Mouse (Mus musculus) liver, embryonic 11.5 days (tissue): ENCODE data around the gene Bnc2. TPM values are rescaled to one million over a fixed set of nuclear protein-coding genes. Genes with fewer than 3 reads are reported as not detected.

ENCODE experiments used
- ATAC-seq: fragments of 200-750 bp; cut with Nextera tagmentation; replicated peaks from 2 replicates; pipeline ENCODE4 v1.8.0; 2017; ENCODE audit warnings: moderate number of reproducible peaks, mild to moderate bottlenecking, moderate TSS enrichment, moderate library complexity; ENCODE audit not compliant: low FRiP score
- DNase-seq: peaks from one replicate; pipeline ENCODE4 v3.0.0-alpha.2; 2017; ENCODE audit warnings: low spot score
- H3K27ac ChIP-seq: fragments of 300-500 bp; sonication (generic); 2 replicates; pipeline ENCODE4 v1.5.1; 2014; ENCODE audit warnings: mild to moderate bottlenecking, low read depth, low read length, control low read depth
- H3K27me3 ChIP-seq: fragments of 300-500 bp; sonication (generic); replicated peaks from 2 replicates; pipeline ENCODE4 v1.6.1; 2014; ENCODE audit warnings: low read length, mixed read lengths; ENCODE audit not compliant: control insufficient read depth, insufficient read depth
- H3K36me3 ChIP-seq: fragments of 300-500 bp; sonication (generic); 2 replicates; pipeline ENCODE4 v1.6.1; 2014; ENCODE audit warnings: mild to moderate bottlenecking, low read length, moderate library complexity, mixed read lengths; ENCODE audit not compliant: control insufficient read depth, insufficient read depth
- H3K4me1 ChIP-seq: fragments of 300-500 bp; sonication (generic); replicated peaks from 2 replicates; pipeline ENCODE4 v1.6.1; 2014; ENCODE audit warnings: low read length, mixed read lengths; ENCODE audit not compliant: control insufficient read depth, insufficient read depth
- H3K4me2 ChIP-seq: fragments of 300-500 bp; sonication (generic); 2 replicates; pipeline ENCODE4 v1.6.1; 2014; ENCODE audit warnings: mild to moderate bottlenecking, control low read depth, moderate library complexity
- H3K4me3 ChIP-seq: fragments of 300-500 bp; sonication (generic); 2 replicates; pipeline ENCODE4 v1.5.1; 2014; ENCODE audit warnings: low read depth, low read length, control low read depth
- H3K9ac ChIP-seq: fragments of 300-500 bp; sonication (generic); 2 replicates; pipeline ENCODE4 v1.6.1; 2014; ENCODE audit warnings: low read depth, low read length, control low read depth
- H3K9me3 ChIP-seq: fragments of 300-500 bp; sonication (generic); 2 replicates; pipeline ENCODE4 v1.6.1; 2016; ENCODE audit warnings: low read length, inconsistent platforms, mixed read lengths; ENCODE audit not compliant: control insufficient read depth
- WGBS: fragments of 180-500 bp; shearing (Covaris S2); extraction: QIAGEN DNeasy Blood & Tissue Kit; methylation state at CpG from one replicate; pipeline ENCODE4 v1.1.7; 2014; 5-methylcytosine and 5-hydroxymethylcytosine counted together
- polyA plus RNA-seq: library from polyadenylated mRNA; unstranded; fragments of >200 nt; fragmentation: Nextera tagmentation; extraction: Ambion mirVana; gene quantifications from 2 replicates; pipeline ENCODE4 v1.2.1, GENCODE M21; 2014

The Bnc2 gene
- polyA plus RNA-seq, 1 experiment from 2014 or later = 7.0 TPM

- Histone ChIP-seq H3K4me2 (no peak overlapping the region), H3K27ac (no peak overlapping the region), H3K36me3 (no peaks in the 10 kb centered on the region), H3K9me3 (no peaks in the 10 kb centered on the region), H3K27me3 (no peaks in the 10 kb centered on the region), H3K9ac (no peak overlapping the region), H3K4me3 (no peak overlapping the region), H3K4me1 (no peaks in the 10 kb centered on the region)
- ATAC-seq = no peak
- WGBS = 68% methylated on average over 4 of the region's 4 CpGs
- no peak for DNase-seq
Observed at GRCm38 (mm10) chr4:84609861-84610260, 65.2 kb downstream of the Bnc2 start.

- H3K36me3 ChIP-seq = no peaks in the 10 kb centered on the region
- H3K4me1 ChIP-seq = no peaks in the 10 kb centered on the region
- 67% methylated on average over 1 of the region's 1 CpGs for WGBS
- DNase-seq = no peak
- no peaks in the 10 kb centered on the region for H3K9me3 ChIP-seq
- ATAC-seq = no peak
- H3K4me2 ChIP-seq = no peak overlapping the region
- H3K27ac ChIP-seq = no peak overlapping the region
- no peak overlapping the region for H3K4me3 ChIP-seq
- no peaks in the 10 kb centered on the region for H3K27me3 ChIP-seq
- no peak overlapping the region for H3K9ac ChIP-seq
Observed at GRCm38 (mm10) chr4:84604461-84604860, 70.6 kb downstream of the Bnc2 start.

GRCm38 (mm10) chr4:84580260-84580952 is 94.7 kb downstream of the Bnc2 start:
- Histone ChIP-seq H3K4me2 (no peak overlapping the region), H3K36me3 (no peaks in the 10 kb centered on the region), H3K9ac (no peak overlapping the region), H3K27ac (no peak overlapping the region), H3K4me3 (no peak overlapping the region), H3K27me3 (no peaks in the 10 kb centered on the region), H3K9me3 (no peaks in the 10 kb centered on the region), H3K4me1 (no peaks in the 10 kb centered on the region)
- WGBS = 55% methylated on average over 6 of the region's 6 CpGs
- DNase-seq (no peak), ATAC-seq (no peak)

- Histone ChIP-seq H3K27ac (no peak overlapping the region), H3K9me3 (no peaks in the 10 kb centered on the region), H3K4me1 (no peaks in the 10 kb centered on the region), H3K4me2 (no peak overlapping the region), H3K36me3 (no peaks in the 10 kb centered on the region), H3K27me3 (no peaks in the 10 kb centered on the region), H3K9ac (no peak overlapping the region), H3K4me3 (no peak overlapping the region)
- no peak for DNase-seq
- WGBS = 85% methylated on average over 1 of the region's 1 CpGs
- ATAC-seq = no peak
Observed at GRCm38 (mm10) chr4:84578296-84578695, 96.8 kb downstream of the Bnc2 start.

DNA sequence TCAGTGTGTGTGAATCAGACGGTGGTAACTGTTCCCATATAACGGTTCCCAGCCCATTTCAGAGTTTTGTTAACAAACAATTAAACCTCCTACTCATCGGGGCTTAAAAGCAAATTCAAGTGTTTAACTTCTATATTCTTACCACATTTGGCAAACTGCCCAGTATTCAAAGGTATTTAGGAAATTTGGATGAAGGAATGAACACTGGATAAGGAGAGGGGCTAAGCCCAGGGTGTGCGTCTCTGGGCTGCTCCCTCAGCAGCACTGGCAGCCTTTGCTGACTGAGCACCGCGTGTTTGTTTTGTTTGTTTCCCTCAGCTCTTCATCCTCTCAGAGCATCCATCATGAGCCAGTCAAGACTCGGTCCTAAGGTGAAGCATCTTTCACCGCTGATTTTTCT is 109.0 kb downstream of the Bnc2 start:
- Histone ChIP-seq H3K4me1 (no peaks in the 10 kb centered on the region), H3K9ac (no peak overlapping the region), H3K27me3 (no peaks in the 10 kb centered on the region), H3K27ac (no peak overlapping the region), H3K4me3 (no peak overlapping the region), H3K36me3 (no peaks in the 10 kb centered on the region), H3K4me2 (no peak overlapping the region), H3K9me3 (no peaks in the 10 kb centered on the region)
- ATAC-seq (no peak), DNase-seq (no peak)
- 70% methylated on average over 8 of the region's 8 CpGs for WGBS

GRCm38 (mm10) chr4:84545204-84545871 is 129.7 kb downstream of the Bnc2 start:
- H3K4me2 ChIP-seq = peak overlapping the region; percentile 72
- peak overlapping the region; percentile 78 for H3K27ac ChIP-seq
- 0 out of 2 replicates have a peak, but pooled peaks cover 3% of the 10 kb centered on the region for H3K4me1 ChIP-seq
- H3K9ac ChIP-seq = peak overlapping the region; percentile 66
- ATAC-seq (peak; percentile 70), DNase-seq (peak; percentile 74)
- under 1% methylated on average over 52 of the region's 62 CpGs for WGBS
- no peaks in the 10 kb centered on the region for H3K36me3 ChIP-seq
- H3K27me3 ChIP-seq = peaks cover 22% of the 10 kb centered on the region
- peak overlapping the region; percentile 58 for H3K4me3 ChIP-seq
- no peaks in the 10 kb centered on the region for H3K9me3 ChIP-seq

DNA sequence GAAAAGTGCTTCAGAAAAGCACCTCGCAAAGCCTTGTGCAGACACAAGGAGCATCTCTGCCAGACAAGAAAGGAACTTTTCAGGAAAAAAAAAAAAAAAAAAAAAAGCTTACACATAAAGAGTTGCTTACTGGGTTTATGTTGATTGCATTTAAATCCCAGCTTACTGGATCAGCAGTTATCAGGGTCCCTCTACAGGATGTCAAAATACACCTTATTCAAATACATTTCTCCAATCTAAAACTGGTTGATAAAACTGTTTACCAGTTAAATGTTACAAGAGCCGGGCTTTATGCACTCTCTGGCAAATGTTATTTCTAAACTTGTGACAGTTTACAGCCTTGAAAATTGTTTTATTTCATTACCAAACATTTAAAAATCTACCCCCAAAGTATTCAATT is 130.4 kb downstream of the Bnc2 start:
- Histone ChIP-seq H3K9ac (no peak overlapping the region), H3K36me3 (no peaks in the 10 kb centered on the region), H3K4me1 (0 out of 2 replicates have a peak, but pooled peaks cover 3% of the 10 kb centered on the region), H3K4me3 (no peak overlapping the region), H3K9me3 (no peaks in the 10 kb centered on the region), H3K4me2 (peak overlapping the region; percentile 72; the same call in 1 of the 2 replicates), H3K27me3 (peaks cover 22% of the 10 kb centered on the region), H3K27ac (no peak overlapping the region)
- ATAC-seq = no peak
- no peak for DNase-seq
- WGBS = 33% methylated on average over 2 of the region's 2 CpGs

- H3K4me2 ChIP-seq = no peak overlapping the region
- H3K36me3 ChIP-seq = no peaks in the 10 kb centered on the region
- no peak for ATAC-seq
- H3K4me1 ChIP-seq = no peaks in the 10 kb centered on the region
- no peak for DNase-seq
- H3K27me3 ChIP-seq = peaks cover 12% of the 10 kb centered on the region
- no peak overlapping the region for H3K9ac ChIP-seq
- H3K4me3 ChIP-seq = no peak overlapping the region
- H3K9me3 ChIP-seq = no peaks in the 10 kb centered on the region
- WGBS = 75% methylated on average over 6 of the region's 6 CpGs
- H3K27ac ChIP-seq = no peak overlapping the region
Observed at GRCm38 (mm10) chr4:84540531-84540930, 134.5 kb downstream of the Bnc2 start.

- DNase-seq (no peak), ATAC-seq (no peak)
- Histone ChIP-seq H3K9ac (no peak overlapping the region), H3K4me1 (no peaks in the 10 kb centered on the region), H3K4me3 (no peak overlapping the region), H3K27ac (no peak overlapping the region), H3K9me3 (no peaks in the 10 kb centered on the region), H3K4me2 (no peak overlapping the region), H3K36me3 (no peaks in the 10 kb centered on the region), H3K27me3 (peaks cover 2% of the 10 kb centered on the region)
- 77% methylated on average over 8 of the region's 8 CpGs for WGBS
Observed at GRCm38 (mm10) chr4:84539396-84539795, 135.7 kb downstream of the Bnc2 start.
